Comparison of ENCODE assay signal across 29 mouse cellular contexts in genomic region chr12:33952843-33953242, GRCm38 (mm10). TPM values are rescaled to one million over a fixed set of nuclear protein-coding genes. Genes with fewer than 3 reads are reported as not detected.
A peak's percentile ranks its signal among the peaks of the same experiment; 100 is the strongest.
DNase-seq lines count a peak whose midpoint lies in the region; ATAC-seq and TF ChIP-seq lines count a peak whose summit lies in the region.
"Had no signal": no experiment of that assay in that cellular context is flagged by ENCODE, and none has a peak within 500 bp of the region (broad histone marks: within the 10 kb centered on the region; RNA-seq: fewer than 3 reads in every experiment).

No protein-coding gene starts in this region.

- H3K4me2 ChIP-seq in forebrain, postnatal 0 days (ENCODE audit: low read depth): no peak overlapping the region
- no peak overlapping the region for H3K4me2 ChIP-seq in forebrain, embryonic 12.5 days
- H3K4me2 ChIP-seq: embryonic facial prominence, embryonic 12.5 days; heart, embryonic 12.5 days; limb, embryonic 12.5 days; liver, embryonic 12.5 days; midbrain, embryonic 12.5 days had no signal

- DNase-seq in forebrain, postnatal 0 days: peak; percentile 24
- no peak for DNase-seq in layer of hippocampus, adult 2 months (ENCODE audit: low spot score in 2 of 2)
- DNase-seq in layer of hippocampus, adult 9-11 months: no peak
- peak; percentile 50 for DNase-seq in 3T3-L1 (ENCODE audit: low read depth, low spot score)
- peak; percentile 49 for DNase-seq in brain, embryonic 14.5 days (ENCODE audit: low read depth)
- no peak for DNase-seq in adrenal gland, postnatal 10 days
- DNase-seq: adrenal gland, adult 8-10 months; B cell, adult 2 months; cerebellum, postnatal 10 days; heart, postnatal 36 days; kidney, adult 2 months; kidney, postnatal 25 days; lung, adult 2 months; right cerebral cortex, postnatal 25 days; thymus, adult 18-20 months; thymus, postnatal 4 days had no signal

- TF ChIP-seq POLR2A in brain, embryonic 14.5 days (IDR thresholded peaks at IDR 0.05; ENCODE audit: borderline replicate concordance, extremely low read depth, insufficient read depth, insufficient read length, poor library complexity, severe bottlenecking): no peak

- H3K9me3 ChIP-seq in forebrain, postnatal 0 days (ENCODE audit: low read length): no peaks in the 10 kb centered on the region
- no peaks in the 10 kb centered on the region for H3K9me3 ChIP-seq in forebrain, embryonic 12.5 days
- H3K9me3 ChIP-seq: embryonic facial prominence, embryonic 12.5 days; heart, embryonic 12.5 days; limb, embryonic 12.5 days; liver, embryonic 12.5 days; midbrain, embryonic 12.5 days had no signal

- 3% methylated on average over 3 of the region's 3 CpGs for WGBS in forebrain, postnatal 0 days
- WGBS in forebrain, embryonic 12.5 days: 3% methylated on average over 3 of the region's 3 CpGs

- no peak for ATAC-seq in forebrain, postnatal 0 days
- ATAC-seq in forebrain, embryonic 12.5 days (ENCODE audit: low FRiP score): no peak
- ATAC-seq: forebrain, embryonic 16.5 days; liver, embryonic 12.5 days had no signal

- H3K36me3 ChIP-seq in forebrain, postnatal 0 days (ENCODE audit: insufficient read depth): no peaks in the 10 kb centered on the region
- no peaks in the 10 kb centered on the region for H3K36me3 ChIP-seq in forebrain, embryonic 12.5 days (replicated peaks)
- H3K36me3 ChIP-seq: embryonic facial prominence, embryonic 12.5 days; heart, embryonic 12.5 days; limb, embryonic 12.5 days; liver, embryonic 12.5 days; midbrain, embryonic 12.5 days had no signal

- no peak overlapping the region for H3K27ac ChIP-seq in forebrain, postnatal 0 days (ENCODE audit: low read depth, low read length)
- no peak overlapping the region for H3K27ac ChIP-seq in forebrain, embryonic 12.5 days
- no peak overlapping the region for H3K27ac ChIP-seq in layer of hippocampus, adult 2 months
- H3K27ac ChIP-seq: embryonic facial prominence, embryonic 12.5 days; limb, embryonic 12.5 days; liver, embryonic 12.5 days; midbrain, embryonic 12.5 days had no signal

- H3K4me3 ChIP-seq in forebrain, postnatal 0 days (ENCODE audit: low read depth, low read length): no peak overlapping the region
- H3K4me3 ChIP-seq in forebrain, embryonic 12.5 days (replicated peaks): no peak overlapping the region
- H3K4me3 ChIP-seq in layer of hippocampus, adult 2 months: no peak overlapping the region
- H3K4me3 ChIP-seq: embryonic facial prominence, embryonic 12.5 days; erythroblast, embryonic 14.5 days; heart, embryonic 12.5 days; limb, embryonic 12.5 days; liver, embryonic 12.5 days; midbrain, embryonic 12.5 days had no signal

- H3K27me3 ChIP-seq in forebrain, postnatal 0 days (ENCODE audit: insufficient read depth, low read length): peaks cover 45% of the 10 kb centered on the region
- peaks cover 51% of the 10 kb centered on the region for H3K27me3 ChIP-seq in forebrain, embryonic 12.5 days

- peak; percentile 66 for TF ChIP-seq CTCF in forebrain, postnatal 0 days (IDR thresholded peaks at IDR 0.05; ENCODE audit: low read depth)
- peak; percentile 66 for TF ChIP-seq CTCF in layer of hippocampus, adult 2 months (conservative IDR thresholded peaks at IDR 0.05)
- 0 out of 2 replicates have a peak, but pooled peaks have one; percentile 15 for TF ChIP-seq CTCF in brain, embryonic 14.5 days (IDR thresholded peaks at IDR 0.05; ENCODE audit: borderline replicate concordance, extremely low read depth, insufficient read depth, insufficient read length)

- H3K9ac ChIP-seq in forebrain, postnatal 0 days: no peak overlapping the region
- H3K9ac ChIP-seq in forebrain, embryonic 12.5 days: no peak overlapping the region
- H3K9ac ChIP-seq: embryonic facial prominence, embryonic 12.5 days; heart, embryonic 12.5 days; limb, embryonic 12.5 days; liver, embryonic 12.5 days; midbrain, embryonic 12.5 days had no signal

- H3K4me1 ChIP-seq in forebrain, postnatal 0 days (ENCODE audit: insufficient read depth): no peaks in the 10 kb centered on the region
- peaks cover 16% of the 10 kb centered on the region for H3K4me1 ChIP-seq in forebrain, embryonic 12.5 days

RNA-seq across cellular contexts. Expression of gene Twist1, which starts 4.6 kb away (rescaled TPM):
- 2.5 and 4.1 TPM in 2 replicates for total RNA-seq in forebrain, postnatal 0 days (2014; rRNA removed)
- polyA plus RNA-seq in forebrain, postnatal 0 days (2015; fragmentation: Nextera tagmentation; extraction: Ambion mirVana): 0.73 and 0.80 TPM in 2 replicates
- 7.6 and 11.4 TPM in 2 replicates for polyA plus RNA-seq in forebrain, embryonic 12.5 days (2016; fragmentation: Nextera tagmentation; extraction: Ambion mirVana)
- total RNA-seq in layer of hippocampus, adult 2 months (2021): 1 to 10 TPM; 1.6 TPM
- polyA plus RNA-seq in brain, embryonic 14.5 days (2012; rRNA removed): 14.0 and 15.1 TPM in 2 replicates
- 10 to 100 TPM; 10.5 to 11.2 TPM for total RNA-seq in adrenal gland, postnatal 10 days (2021)
- total RNA-seq: neutrophil, adult 5-6 weeks had no signal
- polyA plus RNA-seq: erythroblast, embryonic 14.5 days had no signal

RNA-seq across cellular contexts. Expression of gene Ferd3l, which starts 24.6 kb away (rescaled TPM):
- 0.48 TPM in 1 of 2 replicates, not detected in the other for total RNA-seq in forebrain, postnatal 0 days (2014; rRNA removed)
- not detected in 2 replicates for polyA plus RNA-seq in forebrain, postnatal 0 days (2015; fragmentation: Nextera tagmentation; extraction: Ambion mirVana)
- 0.51 TPM in 1 of 2 replicates, not detected in the other for polyA plus RNA-seq in forebrain, embryonic 12.5 days (2016; fragmentation: Nextera tagmentation; extraction: Ambion mirVana)
- not detected for total RNA-seq in layer of hippocampus, adult 2 months (2021)
- 0.86 and 0.96 TPM in 2 replicates for polyA plus RNA-seq in brain, embryonic 14.5 days (2012; rRNA removed)
- not detected for total RNA-seq in adrenal gland, postnatal 10 days (2021)
- total RNA-seq: adrenal gland, adult 8-10 months; heart, postnatal 36 days; left cerebral cortex, adult 8-10 months; neutrophil, adult 5-6 weeks had no signal
- polyA plus RNA-seq: erythroblast, embryonic 14.5 days; forebrain, embryonic 16.5 days; gonadal fat pad, adult 2 months; heart, embryonic 12.5 days; kidney, adult 2 months; limb, embryonic 12.5 days; liver, embryonic 12.5 days; lung, adult 2 months; spleen, adult 2 months; stomach, embryonic 14.5 days had no signal

Comparison
In these comparisons a context has a peak if more than half of its experiments do, and no peak if none do; other contexts are left out.
1. DNase-seq: peak in forebrain, postnatal 0 days (single experiment), 3T3-L1 (single experiment) and brain, embryonic 14.5 days (single experiment); none in layer of hippocampus, adult 2 months (0 of 2), layer of hippocampus, adult 9-11 months (single experiment) and adrenal gland, postnatal 10 days (single experiment).
2. CTCF ChIP-seq: peak in every context shown above with its lines; median percentile 66 in forebrain, postnatal 0 days; 66 in layer of hippocampus, adult 2 months; 15 in brain, embryonic 14.5 days.